Mouse (Mus musculus): ENCODE results near the gene Med16. TPM values are rescaled to one million over a fixed set of nuclear protein-coding genes. Genes with fewer than 3 reads are reported as not detected.

The Med16 gene
- polyA plus RNA-seq, 1 experiment, result 4.9 TPM

DNA sequence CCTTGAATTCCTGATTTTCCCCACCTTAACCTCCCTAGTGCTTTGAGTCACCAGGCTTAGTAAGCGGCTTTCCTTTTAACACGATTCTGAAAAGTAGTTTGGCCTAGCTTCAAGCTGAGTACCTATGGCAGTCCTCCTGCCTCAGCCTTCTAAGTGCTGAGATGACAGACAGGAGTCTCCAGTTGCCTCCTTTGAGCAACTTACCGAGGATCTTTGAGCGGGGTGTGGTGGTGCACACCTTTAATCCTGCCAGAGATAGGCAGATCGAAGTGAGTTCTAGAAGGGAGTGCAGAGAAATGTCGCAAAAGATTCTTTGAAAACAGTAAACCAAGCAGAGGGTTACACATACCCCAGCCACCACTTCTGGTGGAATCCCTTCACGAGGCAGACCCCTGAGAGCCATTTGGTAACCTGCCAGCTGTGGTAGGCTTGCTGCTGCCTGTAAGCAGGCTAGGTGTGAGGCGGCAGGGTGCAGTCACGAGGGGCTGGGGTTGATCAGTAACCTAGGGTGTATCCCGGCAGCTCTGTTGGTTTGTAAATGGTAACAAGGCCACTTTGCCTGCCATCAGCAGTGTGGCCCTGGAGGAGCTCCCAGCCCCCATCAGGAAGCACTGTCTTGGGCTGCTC is 53.1 kb downstream of the Med16 start:
- no peaks in the 10 kb centered on the region for H3K9me3 ChIP-seq (ENCODE audit: control insufficient read depth, low read length)
- peaks cover 50% of the 10 kb centered on the region for H3K36me3 ChIP-seq (ENCODE audit: control insufficient read depth)
- no peaks in the 10 kb centered on the region; the same call in 1 of the 2 replicates for H3K27me3 ChIP-seq (ENCODE audit: control insufficient read depth)
- peak overlapping the region; percentile 82 for H3K4me3 ChIP-seq (replicated peaks)
- TF ChIP-seq TAL1 (IDR thresholded peaks at IDR 0.05; ENCODE audit: low read length) (no peak), GATA1 (IDR thresholded peaks at IDR 0.05; ENCODE audit: low read length) (no peak)
- H3K4me1 ChIP-seq (ENCODE audit: control insufficient read depth), result peaks cover 80% of the 10 kb centered on the region

DNA sequence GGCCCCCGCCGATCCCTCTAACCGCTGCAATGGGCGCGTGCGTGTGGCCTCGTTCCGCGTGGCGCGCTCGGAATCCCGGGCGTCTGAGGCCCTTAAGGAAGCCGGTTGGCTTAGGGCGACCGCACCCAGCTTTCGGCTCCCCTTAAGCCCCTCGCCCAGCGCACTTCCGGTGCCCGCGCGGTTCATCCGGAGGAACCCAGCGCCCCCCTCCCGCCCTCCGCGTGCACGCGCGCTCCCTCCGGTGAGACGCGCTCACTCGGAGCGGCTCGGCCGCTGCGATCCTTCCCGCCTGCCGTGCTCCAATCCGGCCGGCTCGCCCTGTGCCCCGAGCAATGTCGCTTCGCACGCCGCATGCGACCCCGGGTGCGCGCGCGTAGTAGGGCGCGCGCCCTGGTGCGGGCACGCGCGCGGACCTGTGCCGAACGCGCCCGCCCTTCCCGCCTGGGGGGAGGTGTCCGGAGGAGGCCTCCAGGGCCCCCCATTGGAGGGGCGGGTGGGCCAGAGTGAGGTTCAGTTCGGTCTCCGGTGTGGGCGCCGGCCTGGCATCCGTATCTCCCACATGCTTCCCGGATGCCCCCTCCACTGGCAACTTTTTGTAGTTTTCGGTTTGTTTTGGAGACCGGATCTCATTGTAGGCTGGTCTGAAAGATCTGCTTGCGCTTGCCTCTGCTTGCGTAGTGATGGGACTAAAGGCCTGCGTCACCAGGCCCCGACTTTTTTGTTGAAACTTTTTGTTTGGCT is 53.8 kb downstream of the Med16 start:
- peaks cover 81% of the 10 kb centered on the region for H3K4me1 ChIP-seq (ENCODE audit: control insufficient read depth)
- TF ChIP-seq TAL1 (IDR thresholded peaks at IDR 0.05; ENCODE audit: low read length) (no peak), GATA1 (IDR thresholded peaks at IDR 0.05; ENCODE audit: low read length) (no peak)
- peak overlapping the region; percentile 82 for H3K4me3 ChIP-seq (replicated peaks)
- H3K27me3 ChIP-seq (ENCODE audit: control insufficient read depth), result no peaks in the 10 kb centered on the region; the same call in 1 of the 2 replicates
- peaks cover 43% of the 10 kb centered on the region for H3K36me3 ChIP-seq (ENCODE audit: control insufficient read depth)
- H3K9me3 ChIP-seq (ENCODE audit: control insufficient read depth, low read length), result no peaks in the 10 kb centered on the region

DNA sequence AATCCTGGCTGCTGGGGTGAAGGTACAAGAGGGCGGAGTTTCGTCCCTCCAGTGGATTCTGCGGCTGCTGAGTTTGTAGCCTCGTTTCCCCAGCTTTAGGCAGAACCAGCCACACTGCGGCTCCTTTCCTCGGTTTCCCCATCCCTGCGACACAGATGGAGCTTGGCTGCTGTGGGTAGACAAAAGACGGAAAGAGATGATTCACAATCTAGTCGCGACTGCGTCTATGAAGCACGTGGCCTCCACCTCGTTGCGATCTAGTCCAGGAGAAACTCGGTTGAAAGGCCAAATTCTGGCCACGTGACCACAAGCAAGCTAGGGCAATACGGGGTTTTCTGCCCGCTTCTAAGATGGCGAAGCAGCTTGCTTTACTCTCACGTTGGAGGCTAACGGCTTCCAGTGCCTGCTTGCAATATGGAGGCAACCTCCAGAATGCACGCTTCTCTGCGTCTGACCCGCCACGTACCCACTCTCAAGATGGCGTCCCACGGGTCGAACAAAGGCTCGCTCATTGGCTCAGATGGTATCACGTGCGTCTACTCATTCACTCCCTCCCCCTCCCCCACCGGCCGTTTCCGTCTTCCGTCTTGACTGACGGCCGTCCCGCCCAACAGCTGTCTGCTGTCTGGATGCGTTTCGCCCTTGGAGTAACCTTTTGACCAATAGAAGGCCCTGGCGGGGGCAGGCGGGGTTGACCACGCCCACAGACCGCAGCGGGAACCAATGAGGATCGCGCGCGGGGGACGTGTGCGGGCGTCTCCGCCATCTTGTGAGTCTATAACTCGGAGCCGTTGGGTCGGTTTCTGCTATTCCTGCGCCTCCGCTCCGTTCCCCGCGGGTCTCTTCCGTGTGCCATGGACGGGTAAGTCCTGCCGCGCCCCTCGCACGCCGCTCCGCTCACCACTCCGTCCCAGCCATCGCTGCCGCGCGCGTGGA is 54.6 kb downstream of the Med16 start, which contains the start of gene Ptbp1:
TSS of gene Ptbp1 (plus strand) at position 568 of the 936 bp plus-strand sequence.
- H3K36me3 ChIP-seq (ENCODE audit: control insufficient read depth), result peaks cover 34% of the 10 kb centered on the region
- H3K9me3 ChIP-seq (ENCODE audit: control insufficient read depth, low read length), result no peaks in the 10 kb centered on the region
- peak within 1 kb of the TSS; percentile 82 for H3K4me3 ChIP-seq (replicated peaks)
- peaks cover 75% of the 10 kb centered on the region for H3K4me1 ChIP-seq (ENCODE audit: control insufficient read depth)
- no peaks in the 10 kb centered on the region for H3K27me3 ChIP-seq (ENCODE audit: control insufficient read depth)
- no peak for TF ChIP-seq TAL1 (IDR thresholded peaks at IDR 0.05; ENCODE audit: low read length)
- no peak for TF ChIP-seq GATA1 (IDR thresholded peaks at IDR 0.05; ENCODE audit: low read length)

DNA sequence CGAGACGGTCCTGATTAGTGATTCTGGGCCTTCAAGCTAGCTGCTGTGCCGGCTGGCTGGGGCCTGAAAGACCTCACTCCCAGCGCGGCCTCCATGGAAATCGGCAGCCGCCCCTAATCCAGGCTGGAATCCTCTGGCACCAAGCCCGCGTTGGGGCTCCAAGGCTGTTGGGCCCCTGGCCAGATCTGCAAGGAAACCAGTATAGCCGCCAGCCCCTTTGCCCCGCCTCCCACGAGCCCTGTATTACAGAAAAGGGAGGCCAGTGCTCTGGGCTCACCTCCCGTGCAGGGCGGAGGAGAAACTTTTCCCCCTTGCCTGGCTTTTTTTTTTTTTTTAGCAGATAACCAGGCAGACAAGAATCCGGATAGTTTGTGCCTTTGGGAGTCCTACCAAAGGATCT is 55.3 kb downstream of the Med16 start:
- Histone ChIP-seq H3K4me1 (ENCODE audit: control insufficient read depth) (peaks cover 71% of the 10 kb centered on the region), H3K27me3 (ENCODE audit: control insufficient read depth) (no peaks in the 10 kb centered on the region), H3K4me3 (replicated peaks) (peak overlapping the region; percentile 82), H3K9me3 (ENCODE audit: control insufficient read depth, low read length) (no peaks in the 10 kb centered on the region), H3K36me3 (ENCODE audit: control insufficient read depth) (peaks cover 27% of the 10 kb centered on the region)
- no peak for TF ChIP-seq TAL1 (IDR thresholded peaks at IDR 0.05; ENCODE audit: low read length)
- TF ChIP-seq GATA1 (IDR thresholded peaks at IDR 0.05; ENCODE audit: low read length), result no peak

DNA sequence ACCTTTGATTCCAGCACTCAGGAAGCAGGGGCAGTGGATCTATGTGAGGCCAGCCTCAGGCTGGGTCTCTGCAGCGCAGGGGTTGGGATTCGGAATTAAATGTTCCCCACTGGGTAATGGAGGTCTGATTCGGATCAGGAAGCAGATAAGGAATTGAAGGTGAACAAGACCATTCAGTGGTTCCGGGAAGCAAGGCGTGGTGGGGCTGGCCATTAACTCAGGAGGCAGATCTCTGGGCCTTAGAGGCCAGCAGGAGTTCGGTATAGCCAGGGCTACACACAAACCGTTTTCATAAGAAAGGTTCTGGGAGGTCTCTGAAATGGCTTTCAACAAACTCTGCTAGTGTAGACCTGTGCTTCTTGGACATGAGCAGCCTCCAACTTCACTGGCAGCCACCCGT is 55.9 kb downstream of the Med16 start:
- Histone ChIP-seq H3K9me3 (ENCODE audit: control insufficient read depth, low read length) (no peaks in the 10 kb centered on the region), H3K4me1 (ENCODE audit: control insufficient read depth) (peaks cover 65% of the 10 kb centered on the region), H3K27me3 (ENCODE audit: control insufficient read depth) (no peaks in the 10 kb centered on the region), H3K4me3 (replicated peaks) (peak overlapping the region; percentile 82), H3K36me3 (ENCODE audit: control insufficient read depth) (peaks cover 21% of the 10 kb centered on the region)
- no peak for TF ChIP-seq TAL1 (IDR thresholded peaks at IDR 0.05; ENCODE audit: low read length)
- TF ChIP-seq GATA1 (IDR thresholded peaks at IDR 0.05; ENCODE audit: low read length), result no peak

DNA sequence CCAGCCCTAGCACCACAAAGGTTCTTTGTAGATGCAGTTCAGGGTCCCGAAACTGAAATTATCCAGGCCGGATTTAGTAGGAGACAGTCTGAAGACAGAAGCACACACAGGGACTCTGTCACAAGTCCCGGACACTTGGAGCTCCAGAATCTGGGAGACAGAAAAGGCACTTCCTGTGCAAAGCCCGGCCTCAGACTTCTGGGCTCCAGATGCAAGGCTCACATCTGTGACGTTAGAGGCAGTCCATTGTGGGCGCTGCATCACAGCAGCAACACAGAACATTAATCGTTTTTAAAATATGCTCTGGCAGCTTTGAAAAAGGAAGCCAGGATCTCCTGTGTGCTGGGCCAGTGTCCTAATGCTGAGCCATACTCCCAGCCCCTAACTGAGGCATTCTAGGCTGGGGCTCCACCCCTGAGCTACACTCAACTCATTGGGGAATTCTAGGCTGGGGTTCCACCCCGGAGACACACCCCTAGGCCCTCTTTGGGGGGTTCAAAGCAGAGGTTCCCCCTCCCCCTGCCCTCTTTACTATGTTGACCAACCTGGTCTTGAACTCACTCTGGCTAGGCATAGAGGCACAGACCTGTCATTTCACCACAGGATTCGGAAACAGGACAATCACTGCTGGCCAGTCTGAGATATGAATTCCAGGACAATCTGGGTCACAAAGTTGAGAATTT is 56.5 kb downstream of the Med16 start:
- no peaks in the 10 kb centered on the region for H3K9me3 ChIP-seq (ENCODE audit: control insufficient read depth, low read length)
- peaks cover 15% of the 10 kb centered on the region for H3K36me3 ChIP-seq (ENCODE audit: control insufficient read depth)
- no peak for TF ChIP-seq GATA1 (IDR thresholded peaks at IDR 0.05; ENCODE audit: low read length)
- no peak for TF ChIP-seq TAL1 (IDR thresholded peaks at IDR 0.05; ENCODE audit: low read length)
- peak overlapping the region; percentile 82 for H3K4me3 ChIP-seq (replicated peaks)
- peaks cover 60% of the 10 kb centered on the region for H3K4me1 ChIP-seq (ENCODE audit: control insufficient read depth)
- no peaks in the 10 kb centered on the region for H3K27me3 ChIP-seq (ENCODE audit: control insufficient read depth)

DNA sequence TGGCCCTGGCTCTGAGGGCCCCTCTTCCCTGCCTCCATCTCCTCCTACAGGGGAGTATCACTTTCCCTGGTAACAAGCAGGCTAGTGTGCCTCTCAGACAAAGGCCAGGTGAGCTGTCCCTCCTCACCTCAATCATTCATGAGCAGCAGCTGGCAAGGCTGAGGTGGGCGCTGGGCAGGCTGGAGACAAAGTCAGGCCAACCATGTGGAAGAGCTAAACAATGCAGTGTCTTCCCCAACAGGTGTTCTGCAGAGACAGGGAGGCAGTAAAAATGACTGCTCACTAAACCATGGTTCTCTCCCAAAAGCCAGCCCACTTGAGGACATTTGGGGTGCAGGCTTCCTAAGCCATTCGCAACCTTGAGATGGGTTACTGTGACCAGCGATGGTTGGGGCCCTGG is 57.1 kb downstream of the Med16 start:
- Histone ChIP-seq H3K4me1 (ENCODE audit: control insufficient read depth) (peaks cover 54% of the 10 kb centered on the region), H3K27me3 (ENCODE audit: control insufficient read depth) (no peaks in the 10 kb centered on the region), H3K4me3 (replicated peaks) (no peak overlapping the region), H3K36me3 (ENCODE audit: control insufficient read depth) (peaks cover 9% of the 10 kb centered on the region), H3K9me3 (ENCODE audit: control insufficient read depth, low read length) (no peaks in the 10 kb centered on the region)
- TF ChIP-seq GATA1 (IDR thresholded peaks at IDR 0.05; ENCODE audit: low read length) (no peak), TAL1 (IDR thresholded peaks at IDR 0.05; ENCODE audit: low read length) (no peak)

DNA sequence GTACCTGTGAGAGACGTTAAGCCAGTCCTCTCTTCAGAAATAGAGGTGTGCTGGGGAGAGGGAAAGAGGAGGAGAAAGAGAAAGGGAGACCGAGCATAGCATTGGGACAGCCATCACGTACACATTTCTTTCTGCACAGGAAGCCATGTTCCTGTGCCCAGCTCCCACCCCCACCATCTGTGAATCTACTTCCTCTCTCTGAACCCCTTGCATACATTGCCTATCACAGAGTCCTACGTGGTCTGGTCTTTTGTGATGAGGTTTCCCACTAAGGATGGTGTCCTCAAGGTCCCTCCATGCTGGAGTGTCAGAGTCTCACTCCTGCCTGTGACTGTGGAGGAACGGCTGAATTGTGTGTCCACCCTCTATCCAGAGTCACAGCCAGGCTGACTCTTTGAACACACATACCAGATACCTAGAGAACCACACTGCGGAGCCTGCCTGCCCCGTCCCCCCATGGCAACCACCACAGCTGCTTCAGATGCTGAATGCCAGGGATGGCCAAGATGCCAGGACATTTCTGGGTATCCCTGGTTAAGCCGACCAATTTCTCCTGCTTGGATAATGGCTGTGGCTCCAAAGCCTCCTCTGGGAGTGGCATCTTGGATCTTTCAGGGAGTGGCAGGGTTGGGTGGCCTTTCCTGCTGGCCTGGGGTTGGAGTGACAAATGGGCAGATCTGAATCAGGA is 58.6 kb downstream of the Med16 start:
- Histone ChIP-seq H3K4me3 (replicated peaks) (no peak overlapping the region), H3K4me1 (ENCODE audit: control insufficient read depth) (peaks cover 40% of the 10 kb centered on the region)

More for the DNA sequence above, 58.6 kb downstream of the Med16 start:
- H3K36me3 ChIP-seq (ENCODE audit: control insufficient read depth), result no peaks in the 10 kb centered on the region
- no peaks in the 10 kb centered on the region for H3K9me3 ChIP-seq (ENCODE audit: control insufficient read depth, low read length)
- H3K27me3 ChIP-seq (ENCODE audit: control insufficient read depth), result no peaks in the 10 kb centered on the region
- TF ChIP-seq TAL1 (IDR thresholded peaks at IDR 0.05; ENCODE audit: low read length) (no peak), GATA1 (IDR thresholded peaks at IDR 0.05; ENCODE audit: low read length) (no peak)
